Mouse (Mus musculus): ENCODE measurements around the gene Parn. TPM values are rescaled to one million over a fixed set of nuclear protein-coding genes. Genes with fewer than 3 reads are reported as not detected.

The Parn gene
- polyA plus RNA-seq, 1 experiment from 2014 or later: 45.2 TPM

DNA sequence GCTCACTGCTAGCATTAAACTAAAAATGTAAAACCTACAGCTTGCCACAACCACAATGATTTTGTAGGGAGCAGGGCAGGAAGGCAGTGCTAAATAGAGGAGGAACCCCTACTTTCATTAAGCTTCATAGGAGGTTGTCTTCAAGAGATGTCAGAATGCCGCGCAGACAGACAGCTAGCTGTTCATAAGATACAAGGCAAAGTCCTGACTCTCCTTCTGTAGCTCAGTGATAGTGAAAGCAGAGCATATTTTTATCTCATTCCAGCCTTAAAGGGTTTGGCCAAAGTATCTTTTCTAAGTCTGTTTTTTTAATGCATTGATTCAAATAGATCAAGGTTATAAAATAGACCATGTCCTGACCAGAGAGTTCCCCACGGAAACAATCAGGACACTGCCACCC is 47.8 kb downstream of the Parn start:
- no peaks in the 10 kb centered on the region for H3K9me3 ChIP-seq
- no peak overlapping the region for H3K4me3 ChIP-seq
- peaks cover 23% of the 10 kb centered on the region for H3K36me3 ChIP-seq
- 95% methylated on average over 3 of the region's 3 CpGs for WGBS
- no peaks in the 10 kb centered on the region for H3K27me3 ChIP-seq
- H3K27ac ChIP-seq: no peak overlapping the region
- no peak overlapping the region for H3K4me2 ChIP-seq
- no peak for ATAC-seq (ENCODE audit: borderline replicate concordance, extremely low read depth, low FRiP score, low TSS enrichment)
- no peaks in the 10 kb centered on the region for H3K4me1 ChIP-seq
- H3K9ac ChIP-seq: no peak overlapping the region

DNA sequence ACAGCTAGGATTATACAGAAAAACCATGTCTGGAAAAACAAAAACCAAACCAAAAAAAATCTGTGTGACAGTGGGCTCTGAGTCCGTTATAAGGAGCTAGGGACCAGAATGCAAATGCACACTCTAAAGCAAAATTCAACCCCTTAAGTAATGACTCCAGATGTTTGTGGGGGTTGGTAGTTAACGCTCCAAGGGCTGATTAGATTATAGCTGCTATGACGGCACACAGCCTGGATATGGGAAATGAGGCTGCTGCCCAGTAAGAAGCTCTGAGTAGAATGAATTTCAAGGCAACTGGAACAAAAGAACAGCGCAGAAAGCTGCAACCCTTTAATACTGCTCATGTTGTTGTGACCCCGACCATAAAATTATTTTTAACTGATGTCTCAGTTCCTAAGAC is 52.7 kb downstream of the Parn start:
- no peak overlapping the region for H3K27ac ChIP-seq
- WGBS: 69% methylated on average over 5 of the region's 5 CpGs
- no peaks in the 10 kb centered on the region for H3K27me3 ChIP-seq

DNA sequence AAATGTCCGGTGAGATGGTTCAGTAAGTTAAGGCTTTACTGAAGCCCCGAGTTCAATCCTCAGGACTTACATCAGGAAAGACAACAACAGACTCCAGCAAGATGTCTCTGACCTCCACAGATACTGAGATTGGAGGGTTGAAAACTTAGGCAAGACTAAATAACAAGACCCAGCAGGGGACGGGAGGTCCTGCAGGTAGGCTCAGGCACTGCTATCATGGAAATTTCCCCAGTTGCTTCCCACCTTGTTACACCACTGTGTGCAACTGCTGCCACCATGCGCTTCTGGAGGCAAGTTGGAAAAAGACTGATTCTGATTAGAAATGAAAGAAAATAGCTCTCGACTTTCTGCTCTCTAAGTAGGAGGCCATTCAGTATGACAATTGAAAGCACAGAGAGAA is 55.4 kb downstream of the Parn start:
- no peak overlapping the region for H3K9ac ChIP-seq
- H3K4me3 ChIP-seq: no peak overlapping the region

More for the DNA sequence above, 52.7 kb downstream of the Parn start:
- Histone ChIP-seq H3K9me3 (no peaks in the 10 kb centered on the region), H3K4me2 (no peak overlapping the region), H3K4me3 (no peak overlapping the region), H3K4me1 (peaks cover 19% of the 10 kb centered on the region), H3K36me3 (peaks cover 6% of the 10 kb centered on the region), H3K9ac (no peak overlapping the region)
- no peak for ATAC-seq (ENCODE audit: borderline replicate concordance, extremely low read depth, low FRiP score, low TSS enrichment)

DNA sequence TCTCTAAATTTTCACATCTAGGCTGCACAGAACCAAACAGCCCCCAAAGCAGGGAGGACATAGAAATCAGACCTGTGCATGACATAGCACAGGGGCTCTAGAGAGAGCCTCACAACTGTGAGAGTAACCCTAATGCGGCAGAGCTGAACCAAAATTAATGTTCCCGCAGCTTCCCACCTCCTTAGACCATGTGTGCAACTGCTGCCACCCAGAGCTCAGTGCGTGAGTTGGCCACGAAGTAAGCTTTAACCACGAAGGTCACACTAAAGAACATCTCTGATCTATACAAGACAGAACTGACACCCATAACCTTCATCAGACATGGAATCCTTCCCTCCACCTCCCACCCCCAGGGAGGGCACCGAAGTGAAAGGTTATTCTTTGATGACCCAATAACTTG is 55.9 kb downstream of the Parn start:
- H3K4me3 ChIP-seq: no peak overlapping the region
- H3K36me3 ChIP-seq: peaks cover 6% of the 10 kb centered on the region
- no peaks in the 10 kb centered on the region for H3K9me3 ChIP-seq
- peak overlapping the region; percentile 87 for H3K27ac ChIP-seq
- no peaks in the 10 kb centered on the region for H3K27me3 ChIP-seq
- WGBS: 70% methylated on average over 6 of the region's 6 CpGs
- 0 out of 2 replicates have a peak, but pooled peaks have one; percentile 39 for ATAC-seq (ENCODE audit: borderline replicate concordance, extremely low read depth, low FRiP score, low TSS enrichment)
- no peak overlapping the region for H3K9ac ChIP-seq
- no peak overlapping the region for H3K4me2 ChIP-seq
- peaks cover 19% of the 10 kb centered on the region for H3K4me1 ChIP-seq

More for the DNA sequence above, 55.4 kb downstream of the Parn start:
- Histone ChIP-seq H3K36me3 (peaks cover 6% of the 10 kb centered on the region), H3K27me3 (no peaks in the 10 kb centered on the region), H3K27ac (no peak overlapping the region), H3K9me3 (no peaks in the 10 kb centered on the region), H3K4me2 (no peak overlapping the region), H3K4me1 (peaks cover 19% of the 10 kb centered on the region)
- ATAC-seq (ENCODE audit: borderline replicate concordance, extremely low read depth, low FRiP score, low TSS enrichment): no peak
- 88% methylated on average over 5 of the region's 5 CpGs for WGBS

DNA sequence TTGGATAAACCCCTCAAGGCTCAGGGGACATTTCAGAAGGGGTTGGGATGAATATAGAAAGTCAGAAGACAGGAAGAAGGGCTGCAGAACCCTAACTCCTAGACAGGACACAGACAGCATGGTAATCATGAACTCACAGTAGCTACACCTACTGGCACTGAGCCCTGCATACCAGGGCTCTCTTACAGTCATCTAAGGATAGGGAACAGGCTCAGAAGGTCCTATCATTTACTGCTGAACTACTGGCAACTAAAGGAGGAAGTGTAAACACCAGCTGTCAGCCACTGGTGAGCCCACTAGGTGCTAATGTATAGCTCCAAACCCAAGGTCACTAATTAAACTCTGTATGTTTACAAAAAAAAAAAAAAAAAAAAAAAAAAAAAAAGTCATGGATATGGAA is 56.6 kb downstream of the Parn start:
- no peak overlapping the region for H3K4me3 ChIP-seq
- peak overlapping the region; percentile 87 for H3K27ac ChIP-seq
- H3K9ac ChIP-seq: no peak overlapping the region
- ATAC-seq (ENCODE audit: borderline replicate concordance, extremely low read depth, low FRiP score, low TSS enrichment): peak; percentile 83
- H3K36me3 ChIP-seq: 0 out of 2 replicates have a peak, but pooled peaks cover 4% of the 10 kb centered on the region
- H3K4me2 ChIP-seq: peak overlapping the region; percentile 10; the same call in 1 of the 2 replicates
- peaks cover 19% of the 10 kb centered on the region for H3K4me1 ChIP-seq
- H3K9me3 ChIP-seq: no peaks in the 10 kb centered on the region
- H3K27me3 ChIP-seq: no peaks in the 10 kb centered on the region

DNA sequence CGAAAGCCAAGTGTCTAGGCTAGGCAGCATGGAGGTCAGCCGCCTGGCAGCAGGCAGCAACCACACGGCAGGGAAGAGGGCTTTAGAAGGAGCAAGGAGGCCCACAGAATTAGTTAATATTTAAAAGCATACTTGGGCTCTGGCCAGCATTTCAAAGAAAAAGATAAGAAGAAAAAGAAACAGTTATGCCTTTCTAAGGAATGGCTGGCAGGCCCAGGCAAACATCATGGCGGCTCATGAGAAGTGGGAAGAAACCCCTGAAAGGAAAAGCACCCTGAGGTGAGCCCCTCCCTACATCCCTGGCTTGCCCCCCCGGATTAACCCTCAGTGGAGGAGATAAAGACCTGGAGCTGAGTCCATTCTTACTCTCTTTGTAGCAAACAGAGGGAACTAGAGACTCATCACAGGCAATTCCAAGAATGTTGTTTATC is 57.0 kb downstream of the Parn start:
- WGBS: 28% methylated on average over 5 of the region's 5 CpGs
- H3K9ac ChIP-seq: no peak overlapping the region
- H3K9me3 ChIP-seq: no peaks in the 10 kb centered on the region
- peak overlapping the region; percentile 10; the same call in 1 of the 2 replicates for H3K4me2 ChIP-seq
- H3K4me1 ChIP-seq: peaks cover 19% of the 10 kb centered on the region
- H3K27ac ChIP-seq: peak overlapping the region; percentile 87
- peaks cover 4% of the 10 kb centered on the region; the same call in 1 of the 2 replicates for H3K36me3 ChIP-seq
- H3K27me3 ChIP-seq: no peaks in the 10 kb centered on the region
- no peak overlapping the region for H3K4me3 ChIP-seq
- ATAC-seq (ENCODE audit: borderline replicate concordance, extremely low read depth, low FRiP score, low TSS enrichment): peak; percentile 85

DNA sequence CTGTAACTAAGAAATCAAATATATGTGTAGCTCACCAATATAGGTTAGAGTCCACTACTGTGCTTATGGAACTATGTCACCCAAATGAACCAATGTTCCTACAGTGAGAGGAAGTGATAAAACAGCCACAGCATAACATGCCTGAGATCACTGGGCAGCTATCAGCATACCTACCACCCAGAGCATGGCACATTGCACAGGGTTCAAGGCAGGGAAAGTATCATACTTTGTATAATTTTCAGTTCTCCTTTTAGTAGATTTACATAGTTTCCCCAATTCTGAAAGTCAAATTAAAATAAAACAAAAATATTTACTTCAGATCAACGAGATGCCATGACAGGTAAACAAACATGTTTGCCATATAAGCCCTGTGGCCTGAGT is 59.3 kb downstream of the Parn start:
- H3K4me2 ChIP-seq: no peak overlapping the region
- no peaks in the 10 kb centered on the region for H3K27me3 ChIP-seq
- H3K36me3 ChIP-seq: peaks cover 5% of the 10 kb centered on the region; the same call in 1 of the 2 replicates
- H3K4me3 ChIP-seq: no peak overlapping the region
- 78% methylated on average over 1 of the region's 1 CpGs for WGBS
- H3K9me3 ChIP-seq: no peaks in the 10 kb centered on the region
- ATAC-seq (ENCODE audit: borderline replicate concordance, extremely low read depth, low FRiP score, low TSS enrichment): no peak
- H3K4me1 ChIP-seq: peaks cover 19% of the 10 kb centered on the region
- no peak overlapping the region for H3K27ac ChIP-seq
- no peak overlapping the region for H3K9ac ChIP-seq

DNA sequence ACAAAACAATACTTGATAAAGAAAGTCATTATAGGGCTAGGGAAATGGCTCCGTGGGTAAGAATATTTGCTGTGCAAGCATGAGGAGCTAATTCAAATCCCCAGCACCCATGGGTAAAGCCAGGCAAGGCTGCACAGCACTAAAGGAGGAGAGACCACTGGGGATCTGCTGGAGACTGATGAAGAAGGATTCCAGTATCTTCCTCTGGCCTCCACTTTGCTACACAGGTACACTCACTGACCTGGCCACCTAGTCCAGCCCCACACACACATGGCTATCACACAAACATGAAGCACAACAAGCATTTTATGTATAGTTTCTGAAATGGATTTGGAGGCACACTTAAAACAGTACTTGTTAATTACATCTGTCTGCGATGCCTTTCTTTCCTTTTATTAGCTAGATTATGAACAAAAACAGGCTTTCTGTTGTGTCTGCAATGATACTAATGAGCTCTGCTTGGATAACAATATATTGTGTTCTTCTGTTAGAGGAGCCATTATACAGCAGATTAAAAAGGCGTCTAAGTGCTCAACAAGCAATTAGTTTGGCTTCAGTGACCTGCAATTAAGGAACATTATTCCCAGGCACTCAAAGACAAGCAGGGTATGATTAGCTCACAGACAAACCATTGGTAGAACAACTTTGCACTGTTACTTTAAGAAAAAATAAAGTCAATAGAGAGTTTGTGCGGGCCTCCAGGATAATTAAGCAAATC is 59.8 kb downstream of the Parn start:
- WGBS: 81% methylated on average over 4 of the region's 4 CpGs
- Histone ChIP-seq H3K27me3 (no peaks in the 10 kb centered on the region), H3K4me2 (no peak overlapping the region), H3K9ac (no peak overlapping the region), H3K4me1 (peaks cover 19% of the 10 kb centered on the region), H3K9me3 (no peaks in the 10 kb centered on the region), H3K36me3 (peaks cover 5% of the 10 kb centered on the region; the same call in 1 of the 2 replicates), H3K27ac (no peak overlapping the region), H3K4me3 (no peak overlapping the region)
- no peak for ATAC-seq (ENCODE audit: borderline replicate concordance, extremely low read depth, low FRiP score, low TSS enrichment)

DNA sequence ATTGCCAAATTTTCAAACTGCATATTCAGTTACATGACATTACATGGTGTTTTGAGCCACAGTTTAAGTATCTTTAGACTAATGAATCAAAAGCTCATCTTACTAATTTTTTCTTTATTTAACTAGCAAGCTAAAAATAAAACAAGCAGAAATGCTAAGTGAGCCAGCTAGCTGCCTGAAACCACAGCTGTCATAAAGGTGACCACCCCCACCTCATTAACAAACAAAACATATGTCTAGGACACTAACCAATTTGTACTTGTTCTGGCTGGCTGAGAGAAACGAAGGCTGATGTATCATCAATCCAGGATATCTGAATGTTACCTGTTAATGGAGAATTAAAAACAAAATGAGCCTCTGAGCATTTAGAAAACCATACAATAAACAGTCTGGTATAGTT is 65.2 kb downstream of the Parn start:
- Histone ChIP-seq H3K27me3 (no peaks in the 10 kb centered on the region), H3K9me3 (no peaks in the 10 kb centered on the region), H3K27ac (no peak overlapping the region), H3K4me3 (no peak overlapping the region), H3K4me2 (no peak overlapping the region), H3K4me1 (no peaks in the 10 kb centered on the region), H3K36me3 (peaks cover 13% of the 10 kb centered on the region; the same call in 1 of the 2 replicates), H3K9ac (no peak overlapping the region)
- 61% methylated on average over 1 of the region's 1 CpGs for WGBS
- no peak for ATAC-seq (ENCODE audit: borderline replicate concordance, extremely low read depth, low FRiP score, low TSS enrichment)

DNA sequence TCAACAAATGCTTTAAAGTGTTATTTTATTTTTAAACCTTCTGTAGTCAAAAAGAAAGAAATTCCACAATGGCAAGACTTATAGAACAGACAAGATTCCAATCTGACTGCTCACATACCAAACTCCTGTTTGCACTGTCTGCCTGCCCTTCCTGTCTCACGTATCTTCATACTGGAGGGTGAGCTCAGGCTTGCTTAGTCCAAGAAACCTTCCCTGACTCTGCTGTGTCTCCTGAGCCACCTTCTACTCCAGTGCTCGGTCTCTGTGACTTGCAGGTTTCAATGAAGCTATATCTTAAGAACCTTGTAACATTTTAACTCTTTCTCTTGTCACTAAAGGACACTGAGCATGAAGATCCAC is 78.9 kb downstream of the Parn start:
- WGBS: 39% methylated on average over 2 of the region's 2 CpGs
- Histone ChIP-seq H3K27ac (peak overlapping the region; percentile 69), H3K9me3 (no peaks in the 10 kb centered on the region), H3K4me1 (peaks cover 18% of the 10 kb centered on the region), H3K27me3 (no peaks in the 10 kb centered on the region), H3K4me2 (no peak overlapping the region), H3K9ac (no peak overlapping the region), H3K36me3 (no peaks in the 10 kb centered on the region), H3K4me3 (no peak overlapping the region)
- no peak for ATAC-seq (ENCODE audit: borderline replicate concordance, extremely low read depth, low FRiP score, low TSS enrichment)

DNA sequence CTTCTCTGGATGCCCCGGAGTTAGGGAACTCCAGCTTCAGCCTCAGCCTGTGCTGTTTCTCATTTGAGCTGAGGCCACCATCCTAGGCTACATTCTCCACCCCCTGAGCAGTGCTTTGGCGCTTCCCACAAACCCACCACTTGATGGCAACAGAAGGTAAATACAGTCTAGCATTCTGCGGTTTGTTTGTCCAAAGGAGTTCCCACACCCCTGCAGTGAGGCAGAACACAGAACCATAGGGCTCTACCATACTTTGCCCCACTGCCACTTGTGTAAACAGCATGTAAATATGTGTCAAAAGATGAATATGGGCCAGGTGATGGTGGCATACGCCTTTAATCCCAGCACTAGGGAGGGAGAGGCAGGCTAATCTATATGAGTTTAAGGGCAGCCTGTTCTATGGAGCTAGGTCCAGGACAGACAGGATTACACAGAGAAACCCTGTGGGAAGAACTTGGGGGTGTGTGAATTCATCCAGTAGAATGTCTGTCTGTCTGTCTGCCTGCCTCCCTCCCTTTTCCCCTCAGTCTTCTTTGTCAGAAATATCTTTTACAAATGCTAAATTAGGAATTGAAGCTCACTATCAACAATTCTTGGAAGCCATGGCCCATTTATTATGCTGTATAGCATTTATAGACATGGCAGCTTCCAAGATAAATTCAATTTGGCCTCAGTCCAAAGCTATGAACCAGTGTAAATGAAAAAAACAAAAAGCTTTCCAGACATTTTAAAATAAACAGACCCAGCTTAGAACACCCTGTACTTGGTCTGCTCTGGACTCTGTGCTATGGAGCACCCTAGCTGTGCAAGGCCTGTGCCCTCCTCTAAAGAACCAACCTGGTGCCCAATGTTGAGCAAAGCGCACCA is 79.6 kb downstream of the Parn start:
- WGBS: 50% methylated on average over 5 of the region's 5 CpGs
- no peak overlapping the region for H3K4me2 ChIP-seq
- no peaks in the 10 kb centered on the region for H3K9me3 ChIP-seq
- ATAC-seq (ENCODE audit: borderline replicate concordance, extremely low read depth, low FRiP score, low TSS enrichment): peak; percentile 59; the same call in 1 of the 2 replicates
- H3K27me3 ChIP-seq: no peaks in the 10 kb centered on the region
- peaks cover 18% of the 10 kb centered on the region for H3K4me1 ChIP-seq
- peak overlapping the region; percentile 84 for H3K27ac ChIP-seq
- H3K9ac ChIP-seq: no peak overlapping the region
- no peaks in the 10 kb centered on the region for H3K36me3 ChIP-seq
- no peak overlapping the region for H3K4me3 ChIP-seq

DNA sequence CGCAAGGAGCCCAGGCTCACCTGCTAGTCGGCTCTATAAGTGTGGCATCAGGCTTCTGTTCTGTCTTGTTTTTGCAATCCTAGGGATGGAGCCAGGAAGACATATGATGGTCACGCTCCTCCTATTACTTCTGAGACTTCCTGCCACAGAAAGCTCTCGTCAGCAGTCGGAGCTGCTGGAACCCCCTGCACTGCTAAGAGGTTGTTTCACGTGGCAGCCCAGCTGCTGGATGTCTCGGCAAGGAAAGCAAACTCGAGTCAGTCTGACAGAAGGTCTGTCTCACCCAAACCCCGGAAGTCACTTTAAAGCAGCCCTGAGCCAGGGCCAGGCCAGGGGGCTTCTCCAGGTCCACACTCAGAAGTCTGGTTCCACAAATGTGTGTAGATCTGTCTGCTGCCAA is 82.7 kb downstream of the Parn start:
- Histone ChIP-seq H3K27me3 (no peaks in the 10 kb centered on the region), H3K4me3 (no peak overlapping the region), H3K36me3 (no peaks in the 10 kb centered on the region), H3K9ac (no peak overlapping the region), H3K4me2 (no peak overlapping the region), H3K9me3 (no peaks in the 10 kb centered on the region), H3K27ac (no peak overlapping the region), H3K4me1 (peaks cover 18% of the 10 kb centered on the region)
- no peak for ATAC-seq (ENCODE audit: borderline replicate concordance, extremely low read depth, low FRiP score, low TSS enrichment)
- WGBS: 54% methylated on average over 9 of the region's 9 CpGs
